Mouse (Mus musculus) stomach, embryonic 14.5 days (tissue): Measurements from ENCODE around the gene 4930590J08Rik. TPM values are rescaled to one million over a fixed set of nuclear protein-coding genes. Genes with fewer than 3 reads are reported as not detected.
"Not testable (repeated sequence)": the region's sequence is repeated elsewhere in the genome, so short reads cannot be mapped to it uniquely, and the experiment has no call there.

Experiments
- ATAC-seq: fragments of 200-750 bp; cut with Nextera tagmentation; 2 replicates; pipeline ENCODE4 v1.8.0; 2017; ENCODE audit warnings: low read depth, moderate TSS enrichment; ENCODE audit not compliant: insufficient number of reproducible peaks, insufficient read depth, low FRiP score
- H3K27ac ChIP-seq: fragments of 300-500 bp; sonication (generic); 2 replicates; pipeline ENCODE4 v1.5.1; 2014; ENCODE audit warnings: mild to moderate bottlenecking, low read length, moderate library complexity, mixed read lengths
- H3K27me3 ChIP-seq: fragments of 300-500 bp; sonication (generic); 2 replicates; pipeline ENCODE4 v1.6.1; 2014; ENCODE audit warnings: low read length, control low read depth, mixed read lengths; ENCODE audit not compliant: control insufficient read depth, insufficient read depth
- H3K36me3 ChIP-seq: fragments of 300-500 bp; sonication (generic); 2 replicates; pipeline ENCODE4 v1.6.1; 2014; ENCODE audit warnings: mild to moderate bottlenecking, control low read depth, low read length, moderate library complexity, mixed read lengths; ENCODE audit not compliant: control insufficient read depth, insufficient read depth
- H3K4me1 ChIP-seq: fragments of 300-500 bp; sonication (generic); 2 replicates; pipeline ENCODE4 v1.6.1; 2014; ENCODE audit warnings: low read length, control low read depth, mixed read lengths; ENCODE audit not compliant: control insufficient read depth, insufficient read depth
- H3K4me2 ChIP-seq: fragments of 300-500 bp; sonication (generic); replicated peaks from 2 replicates; pipeline ENCODE4 v1.6.1; 2014; ENCODE audit warnings: low read depth, low read length, control low read depth
- H3K4me3 ChIP-seq: fragments of 300-500 bp; sonication (generic); 2 replicates; pipeline ENCODE4 v1.5.1; 2014; ENCODE audit warnings: low read depth, low read length, control low read depth
- H3K9ac ChIP-seq: fragments of 300-500 bp; sonication (generic); replicated peaks from 2 replicates; pipeline ENCODE4 v1.6.1; 2014; ENCODE audit warnings: low read depth, mild to moderate bottlenecking, control low read depth, low read length, moderate library complexity, mixed read lengths
- H3K9me3 ChIP-seq: fragments of 300-500 bp; sonication (generic); 2 replicates; pipeline ENCODE4 v1.6.1; 2016; ENCODE audit warnings: low read depth, low read length, control low read depth; ENCODE audit not compliant: control insufficient read depth
- WGBS: fragments of 180-500 bp; shearing (Covaris S2); extraction: QIAGEN DNeasy Blood & Tissue Kit; methylation state at CpG from one replicate; pipeline ENCODE4 v1.1.7; 2014; 5-methylcytosine and 5-hydroxymethylcytosine counted together
- polyA plus RNA-seq: library from polyadenylated mRNA; unstranded; fragments of >200 nt; fragmentation: Nextera tagmentation; extraction: Ambion mirVana; gene quantifications from 2 replicates; pipeline ENCODE4 v1.2.1, GENCODE M21; 2014

4930590J08Rik gene
- polyA plus RNA-seq, result 0.48 and 0.49 TPM in 2 replicates

GRCm38 (mm10) chr6:91902509-91902908 is at the start of gene 4930590J08Rik:
4930590J08Rik (plus strand) TSS chr6:91902809.
- peaks cover 35% of the 10 kb centered on the region for H3K36me3 ChIP-seq
- H3K4me1 ChIP-seq, H3K4me3 ChIP-seq, H3K27ac ChIP-seq, H3K27me3 ChIP-seq, ATAC-seq, H3K9me3 ChIP-seq, H3K4me2 ChIP-seq, H3K9ac ChIP-seq: not testable (repeated sequence)
- 93% methylated on average over 2 of the region's 2 CpGs for WGBS

DNA sequence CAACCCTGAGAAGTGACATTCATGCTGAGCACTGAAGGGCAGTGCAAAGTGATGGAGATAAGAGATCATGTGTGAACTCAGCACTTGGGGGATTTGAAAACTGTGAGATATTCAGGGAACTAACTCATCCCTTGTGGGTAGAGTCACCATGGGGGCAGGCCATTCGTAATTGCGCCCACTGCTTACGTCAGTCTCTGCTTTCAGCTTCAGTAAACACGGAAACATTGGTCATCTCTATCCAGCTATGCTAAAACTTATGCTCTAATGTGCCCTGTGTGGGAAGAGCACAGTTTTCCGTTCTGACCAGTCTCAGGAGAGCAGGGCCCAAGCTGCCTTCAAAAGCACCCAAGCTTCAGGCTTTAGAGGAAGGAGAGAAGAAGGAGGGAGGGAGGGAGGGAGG is 44.3 kb upstream of the 4930590J08Rik start:
- WGBS, result 63% methylated on average over 5 of the region's 5 CpGs

GRCm38 (mm10) chr6:91862848-91863247 is 39.8 kb upstream of the 4930590J08Rik start:
- Histone ChIP-seq H3K27ac (no peak overlapping the region), H3K27me3 (no peaks in the 10 kb centered on the region), H3K36me3 (no peaks in the 10 kb centered on the region), H3K4me1 (no peaks in the 10 kb centered on the region), H3K9me3 (no peaks in the 10 kb centered on the region), H3K4me3 (no peak overlapping the region), H3K4me2 (no peak overlapping the region), H3K9ac (no peak overlapping the region)
- ATAC-seq, result no peak

More for the DNA sequence above, 44.3 kb upstream of the 4930590J08Rik start:
- Histone ChIP-seq H3K36me3 (no peaks in the 10 kb centered on the region), H3K4me3 (no peak overlapping the region), H3K27ac (no peak overlapping the region), H3K27me3 (no peaks in the 10 kb centered on the region), H3K4me2 (no peak overlapping the region), H3K4me1 (no peaks in the 10 kb centered on the region), H3K9ac (no peak overlapping the region), H3K9me3 (no peaks in the 10 kb centered on the region)
- ATAC-seq, result no peak

DNA sequence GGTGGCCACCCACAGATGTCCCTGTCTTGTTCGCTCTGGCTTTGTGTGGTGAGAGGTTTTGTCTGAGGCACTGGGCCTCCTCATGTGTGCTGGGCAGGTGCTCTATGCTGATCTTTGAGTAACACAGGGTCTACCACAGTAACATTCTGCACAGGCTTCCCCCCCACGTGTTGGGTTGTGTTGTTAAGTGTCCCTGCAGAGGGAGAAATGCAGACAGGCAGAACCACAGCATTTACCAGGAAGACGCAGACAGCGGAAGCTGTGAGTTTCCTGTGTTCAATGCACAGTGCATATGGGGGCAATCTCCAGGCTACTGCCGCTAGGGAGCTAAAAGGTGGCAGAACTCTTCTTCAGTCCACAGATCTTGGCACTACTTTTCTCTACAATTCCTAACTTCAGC is 38.0 kb upstream of the 4930590J08Rik start:
- Histone ChIP-seq H3K4me2 (no peak overlapping the region), H3K27me3 (no peaks in the 10 kb centered on the region), H3K36me3 (no peaks in the 10 kb centered on the region), H3K9me3 (no peaks in the 10 kb centered on the region), H3K4me1 (no peaks in the 10 kb centered on the region), H3K4me3 (no peak overlapping the region), H3K27ac (no peak overlapping the region), H3K9ac (no peak overlapping the region)
- 82% methylated on average over 5 of the region's 5 CpGs for WGBS
- no peak for ATAC-seq

GRCm38 (mm10) chr6:91865601-91866000 is 37.0 kb upstream of the 4930590J08Rik start:
- Histone ChIP-seq H3K4me1 (no peaks in the 10 kb centered on the region), H3K9ac (no peak overlapping the region), H3K4me3 (no peak overlapping the region), H3K27me3 (no peaks in the 10 kb centered on the region), H3K27ac (no peak overlapping the region), H3K9me3 (no peaks in the 10 kb centered on the region), H3K36me3 (no peaks in the 10 kb centered on the region), H3K4me2 (no peak overlapping the region)
- no peak for ATAC-seq
- 81% methylated on average over 11 of the region's 11 CpGs for WGBS

DNA sequence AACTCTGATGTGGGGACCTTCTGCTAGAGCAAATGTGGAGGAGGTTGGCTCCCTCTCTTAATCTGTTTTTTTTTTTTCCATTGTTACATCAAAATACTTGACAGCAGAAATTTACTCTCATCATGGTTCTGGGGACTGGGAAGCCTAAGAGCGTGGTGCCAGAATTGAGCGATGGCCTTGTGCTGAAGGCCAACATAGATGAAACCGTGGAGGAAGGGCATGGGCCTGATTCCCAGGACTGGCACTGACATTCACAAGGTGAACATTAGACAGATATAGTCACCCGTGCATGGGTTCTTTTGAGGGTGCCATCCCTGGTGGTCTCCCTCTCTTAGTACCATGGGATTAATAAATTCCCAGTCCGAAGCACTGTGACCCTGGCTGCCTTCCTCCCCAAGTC is 34.5 kb upstream of the 4930590J08Rik start:
- no peak for ATAC-seq

DNA sequence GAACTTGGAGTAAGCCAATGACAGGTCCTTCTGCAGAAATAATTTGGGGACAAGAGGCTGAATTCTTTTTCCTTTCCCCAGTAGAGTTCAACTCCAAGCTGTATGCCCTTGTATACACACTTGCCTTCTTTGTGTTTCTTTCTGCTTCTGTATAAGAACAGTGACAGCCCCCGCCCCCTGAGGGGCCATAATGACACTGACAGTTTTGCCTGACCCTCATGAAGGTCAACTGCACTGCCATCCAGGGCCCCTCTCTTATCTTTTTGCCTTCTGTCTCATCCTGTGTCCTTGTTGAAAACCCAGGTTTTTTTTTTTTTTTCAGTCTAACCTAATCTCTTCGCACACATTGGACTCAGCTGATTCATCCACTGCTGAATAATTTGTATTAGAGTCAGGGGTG is 29.8 kb upstream of the 4930590J08Rik start:
- no peak for ATAC-seq
- no peak overlapping the region for H3K4me2 ChIP-seq
- no peak overlapping the region for H3K27ac ChIP-seq
- no peaks in the 10 kb centered on the region for H3K36me3 ChIP-seq
- WGBS, result 60% methylated on average over 2 of the region's 2 CpGs
- H3K27me3 ChIP-seq, result no peaks in the 10 kb centered on the region
- no peak overlapping the region for H3K9ac ChIP-seq
- H3K4me3 ChIP-seq, result no peak overlapping the region
- no peaks in the 10 kb centered on the region for H3K9me3 ChIP-seq
- no peaks in the 10 kb centered on the region for H3K4me1 ChIP-seq

More for the DNA sequence above, 34.5 kb upstream of the 4930590J08Rik start:
- no peaks in the 10 kb centered on the region for H3K36me3 ChIP-seq
- no peak overlapping the region for H3K27ac ChIP-seq
- H3K4me1 ChIP-seq, result no peaks in the 10 kb centered on the region
- no peaks in the 10 kb centered on the region for H3K9me3 ChIP-seq
- no peak overlapping the region for H3K4me2 ChIP-seq
- no peaks in the 10 kb centered on the region for H3K27me3 ChIP-seq
- H3K4me3 ChIP-seq, result no peak overlapping the region
- 92% methylated on average over 5 of the region's 5 CpGs for WGBS
- no peak overlapping the region for H3K9ac ChIP-seq

DNA sequence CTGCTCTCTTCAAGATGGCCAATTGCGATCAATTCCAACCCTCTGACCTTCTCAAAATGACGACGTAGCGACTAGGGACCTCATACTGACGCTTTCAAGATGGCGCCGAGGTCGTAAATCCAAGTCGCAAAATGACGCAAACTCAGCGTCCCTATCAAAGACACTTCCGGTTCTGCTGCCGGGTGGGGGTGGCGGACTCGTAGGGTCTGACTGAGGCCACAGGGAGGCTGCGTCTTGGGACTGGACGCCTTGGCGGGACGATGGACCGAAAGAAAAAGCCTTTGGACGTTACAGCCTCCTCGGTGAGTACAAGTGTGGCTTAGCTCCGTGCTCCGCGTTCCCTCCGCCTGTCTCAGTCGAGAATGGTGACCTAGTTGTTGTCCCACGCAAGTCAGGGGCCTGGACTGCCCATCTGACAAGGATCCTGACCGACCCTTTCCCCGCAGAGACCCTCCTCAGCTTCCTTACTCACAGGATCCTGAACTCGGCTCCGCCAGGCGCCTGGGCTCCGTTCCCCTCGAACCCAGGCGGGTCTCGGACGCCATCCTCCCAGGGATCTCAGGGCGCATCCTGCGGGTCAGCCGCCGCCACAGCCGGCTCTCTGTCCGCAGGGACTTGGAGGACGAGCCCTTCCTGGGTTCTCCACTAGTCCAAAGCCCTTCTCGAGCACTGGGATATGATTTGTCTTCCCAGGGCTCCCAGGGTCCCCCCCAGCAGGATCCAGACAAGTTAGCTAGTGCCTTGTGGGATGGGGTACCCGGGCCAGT is 24.5 kb upstream of the 4930590J08Rik start, which contains the start of gene Ccdc174:
Ccdc174 (plus strand) TSS at position 169 of the 767 bp plus-strand sequence.
- Histone ChIP-seq H3K4me2 (peak within 1 kb of the TSS; percentile 63), H3K36me3 (peaks cover 11% of the 10 kb centered on the region; the same call in 1 of the 2 replicates), H3K9ac (peak within 1 kb of the TSS; percentile 76), H3K4me3 (peak within 1 kb of the TSS; percentile 71), H3K27me3 (no peaks in the 10 kb centered on the region), H3K4me1 (no peaks in the 10 kb centered on the region), H3K9me3 (no peaks in the 10 kb centered on the region), H3K27ac (peak within 1 kb of the TSS; percentile 53; the same call in 1 of the 2 replicates)
- WGBS, result under 1% methylated on average over 47 of the region's 47 CpGs
- peak; percentile 97 for ATAC-seq
